Mouse (Mus musculus): ENCODE measurements around the gene Izumo4.

- TF ChIP-seq CTCF (IDR thresholded peaks at IDR 0.05; ENCODE audit: low read depth) (no peak), EP300 (IDR thresholded peaks at IDR 0.05; ENCODE audit: low read depth) (no peak; the same call in 1 of the 2 replicates)
Observed at GRCm38 (mm10) chr10:80674161-80674711, 27.7 kb upstream of the Izumo4 start.
